Mouse (Mus musculus): ENCODE data around the gene Rnf130. TPM values are rescaled to one million over a fixed set of nuclear protein-coding genes. Genes with fewer than 3 reads are reported as not detected.

Gene Rnf130
- polyA plus RNA-seq, 2 experiments = 16.0 to 36.3 TPM

DNA sequence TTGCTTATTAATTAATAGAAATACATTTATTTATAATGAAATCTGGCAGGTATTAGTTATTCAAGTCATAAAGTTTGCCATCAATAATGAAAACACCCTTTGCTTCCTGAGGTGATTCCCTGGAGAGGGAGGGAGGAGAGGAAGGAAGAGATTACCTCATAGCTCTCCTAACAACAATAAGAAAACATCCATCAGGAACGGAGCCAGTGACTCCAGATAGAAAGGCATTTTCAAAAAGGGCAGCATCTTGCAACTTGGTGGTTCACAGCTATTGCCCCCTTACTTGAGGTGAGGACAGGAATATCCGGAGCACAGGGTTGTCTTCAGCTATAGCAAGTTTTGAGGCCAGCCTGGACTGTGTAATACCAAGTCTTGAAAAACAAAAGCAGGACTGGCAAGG, 40.9 kb downstream of the Rnf130 start:
- Histone ChIP-seq H3K9ac (replicated peaks) (no peak overlapping the region), H3K27me3 (ENCODE audit: control insufficient read depth, insufficient read depth, low read length) (no peaks in the 10 kb centered on the region), H3K36me3 (replicated peaks; ENCODE audit: control insufficient read depth, insufficient read depth, low read depth) (no peaks in the 10 kb centered on the region), H3K4me1 (replicated peaks; ENCODE audit: control insufficient read depth in 2 of 2, insufficient read depth in 2 of 2, low read length in 1 of 2) (no peaks in the 10 kb centered on the region), H3K27ac (no peak overlapping the region), H3K4me3 (ENCODE audit: insufficient read depth in 1 of 2, low read depth in 2 of 2, low read length in 2 of 2) (no peak overlapping the region), H3K9me3 (ENCODE audit: control insufficient read depth, low read length) (no peaks in the 10 kb centered on the region), H3K4me2 (ENCODE audit: low read depth) (no peak overlapping the region)
- ATAC-seq (ENCODE audit: insufficient read depth) = no peak
- WGBS (ENCODE audit: insufficient replicate concordance) = 50% methylated on average over 2 of the region's 2 CpGs
- no peak for DNase-seq (ENCODE audit: low read depth in 3 of 3, low spot score in 3 of 3)
- TF ChIP-seq EP300 (IDR thresholded peaks at IDR 0.05; ENCODE audit: low read depth) = no peak
- no peak for TF ChIP-seq CTCF (IDR thresholded peaks at IDR 0.05; ENCODE audit: low read depth)

DNA sequence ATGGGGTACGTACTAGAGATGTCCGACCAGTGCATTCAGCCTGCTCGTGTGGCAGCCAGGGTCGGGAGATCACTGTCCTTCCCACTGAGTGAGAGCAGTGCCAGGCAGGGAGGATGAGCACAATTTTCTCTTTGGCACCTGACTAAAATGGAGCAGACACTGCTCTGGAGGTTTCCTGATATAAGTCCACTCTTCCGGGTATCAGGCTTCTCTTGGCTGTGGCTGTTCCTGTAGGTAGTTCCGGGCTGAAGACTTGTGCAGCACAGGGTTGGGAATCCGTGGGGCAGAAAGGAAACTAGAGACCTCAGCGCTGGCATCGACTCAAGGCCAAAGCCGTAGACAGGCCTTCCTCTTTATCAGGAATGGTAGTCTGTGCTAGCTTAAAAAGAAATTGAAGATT, 48.7 kb downstream of the Rnf130 start:
- Histone ChIP-seq H3K36me3 (replicated peaks; ENCODE audit: control insufficient read depth, insufficient read depth, low read depth) (no peaks in the 10 kb centered on the region), H3K9ac (replicated peaks) (no peak overlapping the region), H3K4me1 (replicated peaks; ENCODE audit: control insufficient read depth in 2 of 2, insufficient read depth in 2 of 2, low read length in 1 of 2) (no peaks in the 10 kb centered on the region), H3K9me3 (ENCODE audit: control insufficient read depth, low read length) (no peaks in the 10 kb centered on the region), H3K4me3 (ENCODE audit: insufficient read depth in 1 of 2, low read depth in 2 of 2, low read length in 2 of 2) (no peak overlapping the region), H3K4me2 (ENCODE audit: low read depth) (no peak overlapping the region), H3K27ac (no peak overlapping the region), H3K27me3 (ENCODE audit: control insufficient read depth, insufficient read depth, low read length) (no peaks in the 10 kb centered on the region)
- ATAC-seq (ENCODE audit: insufficient read depth) = no peak
- no peak for TF ChIP-seq EP300 (IDR thresholded peaks at IDR 0.05; ENCODE audit: low read depth)
- no peak for TF ChIP-seq CTCF (IDR thresholded peaks at IDR 0.05; ENCODE audit: low read depth)
- WGBS (ENCODE audit: insufficient replicate concordance) = 74% methylated on average over 10 of the region's 10 CpGs
- no peak for DNase-seq (ENCODE audit: low read depth in 3 of 3, low spot score in 3 of 3)

GRCm38 (mm10) chr11:50076756-50077155, 51.6 kb downstream of the Rnf130 start:
- Histone ChIP-seq H3K27ac (no peak overlapping the region), H3K36me3 (replicated peaks; ENCODE audit: control insufficient read depth, insufficient read depth, low read depth) (no peaks in the 10 kb centered on the region), H3K27me3 (ENCODE audit: control insufficient read depth, insufficient read depth, low read length) (no peaks in the 10 kb centered on the region), H3K9ac (replicated peaks) (no peak overlapping the region), H3K4me2 (ENCODE audit: low read depth) (no peak overlapping the region), H3K9me3 (ENCODE audit: control insufficient read depth, low read length) (no peaks in the 10 kb centered on the region), H3K4me1 (replicated peaks; ENCODE audit: control insufficient read depth in 2 of 2, insufficient read depth in 2 of 2, low read length in 1 of 2) (no peaks in the 10 kb centered on the region), H3K4me3 (ENCODE audit: insufficient read depth in 1 of 2, low read depth in 2 of 2, low read length in 2 of 2) (no peak overlapping the region)
- ATAC-seq (ENCODE audit: insufficient read depth) = no peak
- no peak for TF ChIP-seq EP300 (IDR thresholded peaks at IDR 0.05; ENCODE audit: low read depth)
- TF ChIP-seq CTCF (IDR thresholded peaks at IDR 0.05; ENCODE audit: low read depth) = no peak
- no peak for DNase-seq (ENCODE audit: low read depth in 3 of 3, low spot score in 3 of 3)
- WGBS (ENCODE audit: insufficient replicate concordance) = 78% methylated on average over 4 of the region's 4 CpGs

- DNase-seq (ENCODE audit: low read depth in 3 of 3, low spot score in 3 of 3) (no peak), ATAC-seq (ENCODE audit: insufficient read depth) (no peak)
- Histone ChIP-seq H3K4me3 (ENCODE audit: insufficient read depth in 1 of 2, low read depth in 2 of 2, low read length in 2 of 2) (no peak overlapping the region), H3K9ac (replicated peaks) (no peak overlapping the region), H3K4me2 (ENCODE audit: low read depth) (no peak overlapping the region), H3K27me3 (ENCODE audit: control insufficient read depth, insufficient read depth, low read length) (no peaks in the 10 kb centered on the region), H3K27ac (no peak overlapping the region), H3K9me3 (ENCODE audit: control insufficient read depth, low read length) (no peaks in the 10 kb centered on the region), H3K36me3 (replicated peaks; ENCODE audit: control insufficient read depth, insufficient read depth, low read depth) (no peaks in the 10 kb centered on the region), H3K4me1 (replicated peaks; ENCODE audit: control insufficient read depth in 2 of 2, insufficient read depth in 2 of 2, low read length in 1 of 2) (no peaks in the 10 kb centered on the region)
- WGBS (ENCODE audit: insufficient replicate concordance) = 57% methylated on average over 5 of the region's 5 CpGs
- TF ChIP-seq CTCF (IDR thresholded peaks at IDR 0.05; ENCODE audit: low read depth) = no peak
- no peak for TF ChIP-seq EP300 (IDR thresholded peaks at IDR 0.05; ENCODE audit: low read depth)
These were observed 56.4 kb downstream of the Rnf130 start for GRCm38 (mm10) chr11:50081365-50082190.

DNA sequence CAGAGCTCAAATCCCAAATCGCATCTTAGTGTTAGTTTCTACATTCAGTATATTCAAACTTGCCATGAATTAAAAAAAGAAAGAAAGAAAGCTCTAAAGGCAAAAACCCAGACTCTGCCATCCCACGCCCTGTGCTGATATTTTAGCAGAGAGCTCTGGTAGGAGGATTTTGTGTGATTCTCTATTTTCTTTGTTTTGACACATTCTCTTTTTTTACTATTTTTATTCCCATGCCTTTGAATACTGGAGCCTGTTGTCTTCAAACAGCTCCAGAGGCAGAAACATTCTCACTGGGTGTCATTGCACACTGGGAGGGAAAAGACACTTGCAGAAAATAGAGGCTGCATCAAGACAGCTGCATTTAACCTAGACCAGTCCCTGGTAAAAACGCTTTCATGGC, 61.1 kb downstream of the Rnf130 start:
- TF ChIP-seq EP300 (IDR thresholded peaks at IDR 0.05; ENCODE audit: low read depth) (no peak), CTCF (IDR thresholded peaks at IDR 0.05; ENCODE audit: low read depth) (no peak)
- H3K36me3 ChIP-seq (replicated peaks; ENCODE audit: control insufficient read depth, insufficient read depth, low read depth) = no peaks in the 10 kb centered on the region
- ATAC-seq (ENCODE audit: insufficient read depth) = no peak
- no peak overlapping the region for H3K9ac ChIP-seq (replicated peaks)
- no peak overlapping the region for H3K27ac ChIP-seq
- no peak overlapping the region for H3K4me3 ChIP-seq (ENCODE audit: insufficient read depth in 1 of 2, low read depth in 2 of 2, low read length in 2 of 2)
- no peaks in the 10 kb centered on the region for H3K27me3 ChIP-seq (ENCODE audit: control insufficient read depth, insufficient read depth, low read length)
- H3K4me1 ChIP-seq (replicated peaks; ENCODE audit: control insufficient read depth in 2 of 2, insufficient read depth in 2 of 2, low read length in 1 of 2) = peaks cover 0 to 12% of the 10 kb centered on the region in 2 experiments; a peak in 2 of 4 replicates
- no peaks in the 10 kb centered on the region for H3K9me3 ChIP-seq (ENCODE audit: control insufficient read depth, low read length)
- WGBS (ENCODE audit: insufficient replicate concordance) = 70% methylated on average over 3 of the region's 3 CpGs
- DNase-seq (ENCODE audit: low read depth in 3 of 3, low spot score in 3 of 3) = no peak
- no peak overlapping the region for H3K4me2 ChIP-seq (ENCODE audit: low read depth)

Data from liver, embryonic 14.5 days (tissue).